Mouse (Mus musculus) sigmoid colon, adult 10 weeks (tissue): ENCODE results near the gene Lag3. TPM values are rescaled to one million over a fixed set of nuclear protein-coding genes. Genes with fewer than 3 reads are reported as not detected.

Experiments used
- polyA plus RNA-seq: library from polyadenylated mRNA; stranded (reverse); fragments of 350-450 nt; fragmentation: Illumina TruSeq; extraction: RNeasy Lipid Tissue Mini Kit (QIAGEN cat#74804); gene quantifications from one replicate; pipeline ENCODE4 v1.2.3, GENCODE M21; 2014; ENCODE audit warnings: low read depth, low replicate concordance

Lag3 gene
- not detected for polyA plus RNA-seq

DNA sequence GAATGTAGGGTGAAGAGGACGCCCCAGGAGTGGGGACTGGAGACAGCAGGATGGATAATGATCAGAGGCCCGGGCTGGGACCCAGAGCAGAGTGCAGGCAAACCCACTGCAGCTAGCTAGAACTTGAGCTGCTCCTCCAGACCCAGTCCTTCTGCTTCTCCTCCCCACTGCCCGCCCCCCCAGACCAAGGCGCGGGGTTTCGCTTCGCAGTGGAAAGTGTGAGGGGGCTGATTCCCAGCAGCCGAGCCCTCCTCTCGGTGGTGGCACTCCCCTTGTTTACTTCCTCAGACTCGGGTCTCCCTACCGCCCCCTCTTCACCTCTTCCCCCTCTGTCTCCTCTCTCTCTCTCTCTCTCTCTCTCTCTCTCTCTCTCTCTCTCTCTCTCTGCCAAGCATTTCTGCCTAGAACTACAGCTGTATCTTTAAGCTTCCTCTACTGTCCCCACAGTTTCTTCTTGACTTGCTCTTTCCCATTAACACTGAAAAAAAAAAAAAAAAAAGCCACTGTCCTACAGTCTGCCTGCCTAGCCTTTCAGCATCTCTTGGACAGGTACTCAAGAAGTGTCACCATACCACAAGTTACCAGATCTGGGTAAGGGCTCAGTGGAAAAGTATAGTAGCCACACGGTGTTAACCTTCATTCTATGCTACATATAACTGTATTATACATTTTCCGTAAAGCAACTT is at the start of gene Lag3:
Lag3 (minus strand) TSS at position 173 of the 686 bp plus-strand sequence.

DNA sequence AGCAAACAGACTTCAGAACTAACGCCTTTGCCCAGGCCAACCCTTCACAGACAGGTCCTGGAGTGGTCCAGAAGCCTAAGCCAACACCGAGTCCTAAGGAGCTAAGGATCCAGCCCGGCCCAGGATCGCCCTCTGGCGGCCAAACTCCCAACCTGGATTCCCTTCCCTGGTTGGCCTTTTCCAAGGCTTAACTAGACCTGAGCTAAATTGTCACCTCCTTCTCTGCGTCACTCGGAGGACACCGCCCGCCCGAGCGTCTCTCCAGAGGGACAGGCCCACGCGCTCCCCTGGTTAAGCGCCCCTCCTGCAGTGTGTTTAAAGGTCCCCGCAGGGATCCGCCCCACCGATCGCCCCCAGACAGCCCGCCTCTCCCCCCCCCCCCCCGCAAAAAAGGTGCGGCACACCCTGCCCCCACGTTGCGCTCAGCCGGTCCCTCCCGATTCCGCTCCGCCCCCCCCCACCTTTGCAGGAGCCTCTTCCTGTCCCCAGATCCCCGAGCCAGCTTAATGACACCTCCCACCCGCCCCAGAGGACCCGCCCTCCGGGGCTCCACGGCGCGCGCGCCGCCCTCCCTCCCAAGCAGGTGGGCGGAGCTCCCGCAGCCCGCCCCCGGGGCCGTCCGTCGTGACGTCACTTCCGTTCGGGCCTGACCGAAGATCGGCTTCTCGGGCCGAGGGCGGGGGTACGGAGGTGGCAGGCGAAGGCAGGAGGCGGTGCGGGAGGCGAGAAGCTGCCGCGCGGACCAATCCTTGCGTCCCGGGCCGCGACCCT is 19.4 kb upstream of the Lag3 start, which contains the start of gene Mlf2:
Mlf2 (plus strand) TSS at position 633 of the 771 bp plus-strand sequence.

GRCm38 (mm10) chr6:124919695-124920317 is 8.3 kb upstream of the Lag3 start, which contains the start of gene Ptms:
Gene Ptms, minus strand, starts transcription at chr6:124920103.

GRCm38 (mm10) chr6:124887986-124888385 is 23.5 kb downstream of the Lag3 start, which contains the start of gene Cd4:
Gene Cd4, minus strand, starts transcription at chr6:124888221.

GRCm38 (mm10) chr6:124863658-124864298 is 47.7 kb downstream of the Lag3 start, which contains the start of gene Gpr162:
Gene Gpr162, minus strand, starts transcription at chr6:124863983.

DNA sequence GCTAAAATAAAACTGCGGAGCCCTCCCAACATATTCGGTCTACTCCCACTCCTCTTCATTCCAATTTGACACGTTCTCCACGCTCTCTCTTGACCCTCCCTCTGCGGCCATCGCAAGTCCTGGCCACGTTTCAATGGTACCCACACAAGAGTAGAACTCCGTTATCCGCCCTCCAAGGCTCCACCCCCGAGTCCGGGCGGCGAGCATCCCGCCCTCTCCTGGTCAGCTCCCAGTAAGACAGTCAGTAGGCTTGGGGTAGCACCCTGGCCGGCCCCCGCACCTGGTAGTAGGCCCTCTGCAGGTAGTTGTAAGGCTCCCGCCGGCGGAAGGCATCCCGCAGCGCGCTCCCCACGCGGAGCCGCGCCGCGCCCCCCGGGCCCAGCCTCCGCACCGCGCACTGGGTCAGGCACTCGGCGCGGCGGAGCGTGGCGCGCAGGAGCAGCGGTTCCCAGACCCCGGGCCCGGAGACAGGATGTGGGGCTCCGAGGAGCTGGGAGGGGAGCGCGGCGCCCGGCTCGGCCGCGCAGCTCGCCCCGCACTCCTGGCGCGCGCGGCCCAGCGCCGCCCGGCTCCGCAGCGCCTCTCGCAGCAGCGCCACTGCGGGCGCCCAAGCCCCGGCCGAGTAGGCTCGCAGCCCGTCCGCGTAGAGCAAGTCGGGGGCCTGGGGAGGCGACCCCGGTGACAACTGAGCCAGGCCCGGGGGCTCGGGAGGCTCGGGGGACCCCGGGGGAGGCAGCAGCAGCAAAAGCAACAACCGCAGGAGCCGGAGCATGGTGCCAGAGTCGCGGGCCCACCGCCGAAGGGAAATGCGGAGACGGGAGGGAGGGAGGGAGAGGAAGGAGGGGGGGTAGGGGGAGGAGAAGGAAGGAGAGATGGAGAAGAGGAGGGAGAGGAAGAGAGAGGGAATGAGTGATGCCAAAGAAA is 54.3 kb downstream of the Lag3 start, which contains the start of gene P3h3:
P3h3 (minus strand) TSS at position 837 of the 924 bp plus-strand sequence.

Other genes starting within 250 kb of the Lag3 start
- 44.6 TPM for gene Lpcat3, start 248.7 kb downstream of the Lag3 start, polyA plus RNA-seq
- 14.0 TPM for gene Emg1, start 199.5 kb downstream of the Lag3 start, polyA plus RNA-seq
- 30.3 TPM for gene Phb2, start 199.4 kb downstream of the Lag3 start, polyA plus RNA-seq
- 1.9 TPM for gene Ptpn6, start 173.0 kb downstream of the Lag3 start, polyA plus RNA-seq
- 3.7 TPM for gene Grcc10, start 170.3 kb downstream of the Lag3 start, polyA plus RNA-seq
- gene Gm45234, start 155.7 kb downstream of the Lag3 start, polyA plus RNA-seq: not detected
- 0.63 TPM for gene Atn1, start 155.2 kb downstream of the Lag3 start, polyA plus RNA-seq
- 1.9 TPM for gene Eno2, start 142.0 kb downstream of the Lag3 start, polyA plus RNA-seq
- gene Lrrc23, start 132.0 kb downstream of the Lag3 start, polyA plus RNA-seq: 0.32 TPM
- gene Spsb2, start 103.0 kb downstream of the Lag3 start, polyA plus RNA-seq: not detected
- gene Tpi1, start 97.4 kb downstream of the Lag3 start, polyA plus RNA-seq: 30.7 TPM
- gene Usp5, start 82.2 kb downstream of the Lag3 start, polyA plus RNA-seq: 25.3 TPM
- gene Cdca3, start 82.2 kb downstream of the Lag3 start, polyA plus RNA-seq: 3.8 TPM
- gene Gnb3, start 71.4 kb downstream of the Lag3 start, polyA plus RNA-seq: not detected
- 0.60 TPM for gene P3h3, start 54.0 kb downstream of the Lag3 start, polyA plus RNA-seq
- gene Gpr162, start 47.7 kb downstream of the Lag3 start, polyA plus RNA-seq: not detected
- 2.6 TPM for gene Cd4, start 23.5 kb downstream of the Lag3 start, polyA plus RNA-seq
- 183 TPM for gene Ptms, start 8.4 kb upstream of the Lag3 start, polyA plus RNA-seq
- 11.7 TPM for gene Mlf2, start 19.7 kb upstream of the Lag3 start, polyA plus RNA-seq
- 26.0 TPM for gene Cops7a, start 53.8 kb upstream of the Lag3 start, polyA plus RNA-seq
- not detected for gene Pianp, start 85.0 kb upstream of the Lag3 start, polyA plus RNA-seq
- gene Zfp384, start 97.4 kb upstream of the Lag3 start, polyA plus RNA-seq: 20.3 TPM
- gene Ing4, start 128.1 kb upstream of the Lag3 start, polyA plus RNA-seq: 25.3 TPM
- 3.6 TPM for gene Acrbp, start 138.0 kb upstream of the Lag3 start, polyA plus RNA-seq
- 3.2 TPM for gene Lpar5, start 156.2 kb upstream of the Lag3 start, polyA plus RNA-seq
- 61.0 TPM for gene Chd4, start 184.3 kb upstream of the Lag3 start, polyA plus RNA-seq
- gene Nop2, start 220.2 kb upstream of the Lag3 start, polyA plus RNA-seq: 1.4 TPM
- 1.6 TPM for gene Iffo1, start 233.5 kb upstream of the Lag3 start, polyA plus RNA-seq